Mouse (Mus musculus): Measurements from ENCODE around the gene Ino80b. TPM values are rescaled to one million over a fixed set of nuclear protein-coding genes. Genes with fewer than 3 reads are reported as not detected.

Gene Ino80b
- polyA plus RNA-seq, 1 experiment from 2014 or later: 8.5 TPM

GRCm38 (mm10) chr6:83137576-83137950 lies 12.3 kb upstream of the Ino80b start:
- H3K27me3 ChIP-seq (replicated peaks; ENCODE audit: control insufficient read depth, insufficient read depth, low read length): no peaks in the 10 kb centered on the region
- H3K9ac ChIP-seq (ENCODE audit: low read depth, low read length): peak overlapping the region; percentile 79
- peak overlapping the region; percentile 95 for H3K27ac ChIP-seq (ENCODE audit: low read depth, low read length)
- H3K4me1 ChIP-seq (replicated peaks; ENCODE audit: control insufficient read depth, insufficient read depth, low read length): peaks cover 14% of the 10 kb centered on the region
- H3K36me3 ChIP-seq (ENCODE audit: control insufficient read depth, insufficient read depth): no peaks in the 10 kb centered on the region
- TF ChIP-seq CTCF (IDR thresholded peaks at IDR 0.05; ENCODE audit: low read depth): peak; percentile 15; the same call in 1 of the 2 replicates
- H3K9me3 ChIP-seq (ENCODE audit: control insufficient read depth): no peaks in the 10 kb centered on the region
- 0% methylated on average over 12 of the region's 12 CpGs for WGBS
- peak; percentile 51 for ATAC-seq
- peak overlapping the region; percentile 59 for H3K4me3 ChIP-seq (ENCODE audit: low read depth, low read length)
- peak overlapping the region; percentile 87 for H3K4me2 ChIP-seq (replicated peaks; ENCODE audit: low read depth)

- Histone ChIP-seq H3K36me3 (ENCODE audit: control insufficient read depth, insufficient read depth) (no peaks in the 10 kb centered on the region), H3K27me3 (replicated peaks; ENCODE audit: control insufficient read depth, insufficient read depth, low read length) (no peaks in the 10 kb centered on the region), H3K4me2 (replicated peaks; ENCODE audit: low read depth) (peak overlapping the region; percentile 87), H3K4me1 (replicated peaks; ENCODE audit: control insufficient read depth, insufficient read depth, low read length) (peaks cover 10% of the 10 kb centered on the region), H3K27ac (ENCODE audit: low read depth, low read length) (peak overlapping the region; percentile 95), H3K9me3 (ENCODE audit: control insufficient read depth) (no peaks in the 10 kb centered on the region), H3K9ac (ENCODE audit: low read depth, low read length) (peak overlapping the region; percentile 79), H3K4me3 (ENCODE audit: low read depth, low read length) (peak overlapping the region; percentile 59)
- no peak for TF ChIP-seq CTCF (IDR thresholded peaks at IDR 0.05; ENCODE audit: low read depth)
- 2% methylated on average over 26 of the region's 26 CpGs for WGBS
- peak; percentile 58 for ATAC-seq
These were observed 11.8 kb upstream of the Ino80b start for GRCm38 (mm10) chr6:83136881-83137575.

DNA sequence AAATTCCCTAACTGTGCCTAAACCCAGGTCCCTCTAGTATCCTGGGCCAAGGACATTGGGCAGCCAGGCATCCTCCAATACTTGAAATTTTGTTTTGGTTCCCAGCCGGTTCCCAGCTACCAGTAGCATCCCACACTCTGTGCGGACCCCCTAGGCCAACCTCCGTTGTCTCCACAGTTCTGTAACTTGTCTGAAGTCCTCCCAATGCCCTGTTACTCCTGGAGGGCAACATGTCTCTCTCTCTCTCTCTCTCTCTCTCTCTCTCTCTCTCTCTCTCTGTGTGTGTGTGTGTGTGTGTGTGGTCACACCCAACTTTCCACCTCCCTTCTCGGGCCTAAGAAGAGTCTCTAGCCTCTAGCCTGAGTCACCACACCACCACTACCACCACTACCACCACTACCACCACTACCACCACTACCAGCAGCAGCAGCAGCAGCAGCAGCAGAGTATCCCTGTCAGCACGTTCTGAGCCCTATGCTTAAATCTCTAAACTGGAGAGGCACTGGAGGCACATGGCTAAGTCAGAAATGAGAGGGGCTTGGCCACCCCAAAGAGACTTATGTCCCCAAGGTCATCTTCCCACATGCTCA lies 11.2 kb upstream of the Ino80b start:
- Histone ChIP-seq H3K27ac (ENCODE audit: low read depth, low read length) (peak overlapping the region; percentile 95), H3K27me3 (replicated peaks; ENCODE audit: control insufficient read depth, insufficient read depth, low read length) (no peaks in the 10 kb centered on the region), H3K9me3 (ENCODE audit: control insufficient read depth) (no peaks in the 10 kb centered on the region), H3K4me1 (replicated peaks; ENCODE audit: control insufficient read depth, insufficient read depth, low read length) (peaks cover 11% of the 10 kb centered on the region), H3K36me3 (ENCODE audit: control insufficient read depth, insufficient read depth) (no peaks in the 10 kb centered on the region), H3K4me3 (ENCODE audit: low read depth, low read length) (peak overlapping the region; percentile 59), H3K4me2 (replicated peaks; ENCODE audit: low read depth) (peak overlapping the region; percentile 87), H3K9ac (ENCODE audit: low read depth, low read length) (peak overlapping the region; percentile 79)
- no peak for TF ChIP-seq CTCF (IDR thresholded peaks at IDR 0.05; ENCODE audit: low read depth)
- no peak for ATAC-seq
- WGBS: 25% methylated on average over 5 of the region's 5 CpGs

- WGBS: 5% methylated on average over 36 of the region's 37 CpGs
- H3K4me3 ChIP-seq (ENCODE audit: low read depth, low read length): peak overlapping the region; percentile 59
- ATAC-seq: no peak
These were observed 10.4 kb upstream of the Ino80b start for GRCm38 (mm10) chr6:83135571-83136161.

DNA sequence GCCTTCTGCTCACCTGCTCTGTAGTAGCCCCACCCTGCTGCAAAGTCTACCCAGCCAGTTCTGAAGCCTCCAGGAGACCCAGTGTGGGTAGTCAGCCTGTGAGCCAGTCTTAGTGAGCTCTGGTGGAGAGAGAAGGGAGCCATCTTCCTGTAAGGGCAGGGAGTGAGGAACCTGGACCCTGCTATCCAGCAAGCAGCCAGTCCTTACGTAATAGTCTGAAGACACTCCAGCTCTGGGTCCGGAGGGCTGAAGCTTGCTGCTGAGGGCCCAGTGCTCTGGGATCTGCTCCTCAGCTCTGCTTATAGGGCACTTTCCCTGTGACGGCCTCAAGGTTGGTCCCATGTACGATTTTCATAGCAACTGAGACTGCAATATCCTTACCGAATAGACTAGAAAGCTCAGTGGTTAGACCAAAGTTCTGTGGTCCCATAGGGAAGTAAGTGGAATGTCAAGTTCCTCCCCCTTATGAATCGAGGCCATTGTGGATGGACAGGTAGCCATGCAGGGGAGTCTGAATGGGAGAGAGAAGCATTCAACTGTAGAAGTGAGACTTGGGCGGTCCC lies 9.8 kb upstream of the Ino80b start, which contains the start of gene Rtkn:
Gene Rtkn (plus strand): TSS at position 513 of the 563 bp plus-strand sequence.
- Histone ChIP-seq H3K9ac (ENCODE audit: low read depth, low read length) (peak within 1 kb of the TSS; percentile 79), H3K4me3 (ENCODE audit: low read depth, low read length) (peak within 1 kb of the TSS; percentile 59), H3K4me2 (replicated peaks; ENCODE audit: low read depth) (peak within 1 kb of the TSS; percentile 87), H3K27me3 (replicated peaks; ENCODE audit: control insufficient read depth, insufficient read depth, low read length) (no peaks in the 10 kb centered on the region), H3K27ac (ENCODE audit: low read depth, low read length) (peak within 1 kb of the TSS; percentile 95), H3K4me1 (replicated peaks; ENCODE audit: control insufficient read depth, insufficient read depth, low read length) (peaks cover 15% of the 10 kb centered on the region), H3K9me3 (ENCODE audit: control insufficient read depth) (no peaks in the 10 kb centered on the region), H3K36me3 (ENCODE audit: control insufficient read depth, insufficient read depth) (no peaks in the 10 kb centered on the region)
- no peak for TF ChIP-seq CTCF (IDR thresholded peaks at IDR 0.05; ENCODE audit: low read depth)
- 43% methylated on average over 7 of the region's 7 CpGs for WGBS
- peak; percentile 46 for ATAC-seq

More at GRCm38 (mm10) chr6:83135571-83136161, 10.4 kb upstream of the Ino80b start:
- TF ChIP-seq CTCF (IDR thresholded peaks at IDR 0.05; ENCODE audit: low read depth): no peak
- no peaks in the 10 kb centered on the region for H3K27me3 ChIP-seq (replicated peaks; ENCODE audit: control insufficient read depth, insufficient read depth, low read length)
- peak overlapping the region; percentile 95 for H3K27ac ChIP-seq (ENCODE audit: low read depth, low read length)
- peak overlapping the region; percentile 87 for H3K4me2 ChIP-seq (replicated peaks; ENCODE audit: low read depth)
- H3K4me1 ChIP-seq (replicated peaks; ENCODE audit: control insufficient read depth, insufficient read depth, low read length): peaks cover 15% of the 10 kb centered on the region
- H3K9ac ChIP-seq (ENCODE audit: low read depth, low read length): peak overlapping the region; percentile 79
- no peaks in the 10 kb centered on the region for H3K9me3 ChIP-seq (ENCODE audit: control insufficient read depth)
- no peaks in the 10 kb centered on the region for H3K36me3 ChIP-seq (ENCODE audit: control insufficient read depth, insufficient read depth)

- TF ChIP-seq CTCF (IDR thresholded peaks at IDR 0.05; ENCODE audit: low read depth): no peak
- Histone ChIP-seq H3K4me1 (replicated peaks; ENCODE audit: control insufficient read depth, insufficient read depth, low read length) (peaks cover 15% of the 10 kb centered on the region), H3K27ac (ENCODE audit: low read depth, low read length) (no peak overlapping the region; the same call in 1 of the 2 replicates), H3K4me2 (replicated peaks; ENCODE audit: low read depth) (no peak overlapping the region), H3K36me3 (ENCODE audit: control insufficient read depth, insufficient read depth) (no peaks in the 10 kb centered on the region), H3K9me3 (ENCODE audit: control insufficient read depth) (no peaks in the 10 kb centered on the region), H3K27me3 (replicated peaks; ENCODE audit: control insufficient read depth, insufficient read depth, low read length) (no peaks in the 10 kb centered on the region), H3K9ac (ENCODE audit: low read depth, low read length) (no peak overlapping the region), H3K4me3 (ENCODE audit: low read depth, low read length) (no peak overlapping the region)
- ATAC-seq: no peak
- WGBS: 47% methylated on average over 3 of the region's 3 CpGs
These were observed 9.0 kb upstream of the Ino80b start for GRCm38 (mm10) chr6:83134226-83134625.
